Mouse (Mus musculus) CH12.LX (cell line): ENCODE data around the gene Arl15.

Experiments used
- CTCF ChIP-seq, 2 experiments: IDR thresholded peaks in 1 of 2; conservative IDR thresholded peaks in 1 of 2; 2 replicates each; pipeline ENCODE4 v1.5.1; 2011 to 2012; ENCODE audit warnings: low read depth in 2 of 2, low read length in 2 of 2, improper control_type of control experiment in 1 of 2, inconsistent platforms in 1 of 2, mild to moderate bottlenecking in 1 of 2, moderate library complexity in 1 of 2
- E2F4 ChIP-seq: IDR thresholded peaks from 2 replicates; pipeline ENCODE4 v1.6.1; 2011; ENCODE audit warnings: low read depth, low read length, improper control_type of control experiment; ENCODE audit not compliant: insufficient replicate concordance
- ELF1 ChIP-seq: IDR thresholded peaks from 2 replicates; pipeline ENCODE4 v1.6.1; 2014; ENCODE audit warnings: low read depth, mild to moderate bottlenecking, inconsistent platforms, low read length, improper control_type of control experiment
- ETS1 ChIP-seq: conservative IDR thresholded peaks from 2 replicates; pipeline ENCODE4 v1.6.1; 2012; ENCODE audit warnings: low read depth, mild to moderate bottlenecking, inconsistent platforms, low read length, improper control_type of control experiment, moderate library complexity
- GABPA ChIP-seq: IDR thresholded peaks from 2 replicates; pipeline ENCODE4 v1.6.1; 2012; ENCODE audit warnings: low read depth, low read length, improper control_type of control experiment, inconsistent platforms; ENCODE audit not compliant: insufficient replicate concordance
- HCFC1 ChIP-seq: IDR thresholded peaks from 2 replicates; pipeline ENCODE4 v1.6.1; 2012; ENCODE audit warnings: low read depth, mild to moderate bottlenecking, inconsistent platforms, low read length, improper control_type of control experiment
- MAX ChIP-seq: IDR thresholded peaks from 2 replicates; pipeline ENCODE4 v1.6.1; 2011; ENCODE audit warnings: low read length, improper control_type of control experiment
- MXI1 ChIP-seq: IDR thresholded peaks from 2 replicates; pipeline ENCODE4 v1.6.1; 2011; ENCODE audit warnings: mild to moderate bottlenecking, low read depth, low read length, improper control_type of control experiment
- POLR2A ChIP-seq: IDR thresholded peaks from 2 replicates; pipeline ENCODE4 v1.6.1; 2011; ENCODE audit warnings: low read depth, mild to moderate bottlenecking, improper control_type of control experiment, low read length
- TBP ChIP-seq: conservative IDR thresholded peaks from 2 replicates; pipeline ENCODE4 v1.6.1; 2011; ENCODE audit warnings: low read depth, low read length, improper control_type of control experiment
- UBTF ChIP-seq: IDR thresholded peaks from 2 replicates; pipeline ENCODE4 v1.6.1; 2012; ENCODE audit warnings: low read depth, mild to moderate bottlenecking, inconsistent platforms, low read length, improper control_type of control experiment, moderate library complexity
- USF1 ChIP-seq: IDR thresholded peaks from 2 replicates; pipeline ENCODE4 v1.6.1; 2014; ENCODE audit warnings: low read depth, mild to moderate bottlenecking, inconsistent platforms, low read length, improper control_type of control experiment
- ZMIZ1 ChIP-seq: IDR thresholded peaks from 2 replicates; pipeline ENCODE4 v1.6.1; 2012; ENCODE audit warnings: low read depth, mild to moderate bottlenecking, inconsistent platforms, low read length, improper control_type of control experiment

GRCm38 (mm10) chr13:113914551-113914971 is 120.3 kb downstream of the Arl15 start:
- TF ChIP-seq MXI1: no peak
- no peak for TF ChIP-seq UBTF
- no peak for TF ChIP-seq POLR2A
- no peak for TF ChIP-seq HCFC1
- no peak for TF ChIP-seq CTCF (conservative IDR thresholded peaks at IDR 0.05 in 1 of 2, IDR thresholded peaks at IDR 0.05 in 1 of 2; ENCODE audit: low read depth in 2 of 2, low read length in 2 of 2)
- no peak for TF ChIP-seq ELF1
- no peak for TF ChIP-seq USF1
- no peak for TF ChIP-seq TBP
- TF ChIP-seq GABPA: no peak
- TF ChIP-seq E2F4: no peak
- no peak for TF ChIP-seq MAX
- no peak for TF ChIP-seq ETS1
- TF ChIP-seq ZMIZ1: no peak
